Mouse (Mus musculus): ENCODE measurements around the gene Gm20509.

GRCm38 (mm10) chr9:73137341-73137886 is 35.1 kb downstream of the Gm20509 start:
- TF ChIP-seq CTCF (IDR thresholded peaks at IDR 0.05; ENCODE audit: low read depth, low read length) (no peak), POLR2A (IDR thresholded peaks at IDR 0.05; ENCODE audit: borderline replicate concordance, low read depth, low read length) (no peak)
